Mouse (Mus musculus) frontal cortex, postnatal 25 days (tissue): ENCODE data around the gene Dcdc2a.

Experiments
- DNase-seq, 2 experiments: peaks; one replicate each; pipeline ENCODE4 v3.0.0; 2022; ENCODE audit warnings: low spot score in 2 of 2

Gene Dcdc2a

DNA sequence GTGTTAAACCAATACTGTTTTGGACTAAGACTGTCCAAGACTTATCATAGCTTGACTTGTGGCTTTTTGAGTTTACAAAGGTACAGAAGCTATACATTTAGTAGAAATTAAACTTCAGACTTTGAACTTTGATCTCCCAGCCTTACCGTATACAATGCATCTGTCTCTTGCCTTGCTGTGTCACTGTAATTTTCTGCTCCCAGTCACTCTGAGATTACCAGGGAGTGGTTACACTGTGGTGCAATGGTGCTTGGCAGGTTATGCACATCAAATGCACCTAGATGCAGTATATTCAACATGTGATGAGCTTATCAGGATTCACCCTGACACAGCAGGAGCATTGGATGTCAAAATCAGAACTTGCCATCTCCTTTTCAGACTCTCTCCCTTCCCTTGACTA is 122.0 kb downstream of the Dcdc2a start:
- DNase-seq: no peak

GRCm38 (mm10) chr13:25178236-25179001 is 122.6 kb downstream of the Dcdc2a start:
- DNase-seq: no peak

DNA sequence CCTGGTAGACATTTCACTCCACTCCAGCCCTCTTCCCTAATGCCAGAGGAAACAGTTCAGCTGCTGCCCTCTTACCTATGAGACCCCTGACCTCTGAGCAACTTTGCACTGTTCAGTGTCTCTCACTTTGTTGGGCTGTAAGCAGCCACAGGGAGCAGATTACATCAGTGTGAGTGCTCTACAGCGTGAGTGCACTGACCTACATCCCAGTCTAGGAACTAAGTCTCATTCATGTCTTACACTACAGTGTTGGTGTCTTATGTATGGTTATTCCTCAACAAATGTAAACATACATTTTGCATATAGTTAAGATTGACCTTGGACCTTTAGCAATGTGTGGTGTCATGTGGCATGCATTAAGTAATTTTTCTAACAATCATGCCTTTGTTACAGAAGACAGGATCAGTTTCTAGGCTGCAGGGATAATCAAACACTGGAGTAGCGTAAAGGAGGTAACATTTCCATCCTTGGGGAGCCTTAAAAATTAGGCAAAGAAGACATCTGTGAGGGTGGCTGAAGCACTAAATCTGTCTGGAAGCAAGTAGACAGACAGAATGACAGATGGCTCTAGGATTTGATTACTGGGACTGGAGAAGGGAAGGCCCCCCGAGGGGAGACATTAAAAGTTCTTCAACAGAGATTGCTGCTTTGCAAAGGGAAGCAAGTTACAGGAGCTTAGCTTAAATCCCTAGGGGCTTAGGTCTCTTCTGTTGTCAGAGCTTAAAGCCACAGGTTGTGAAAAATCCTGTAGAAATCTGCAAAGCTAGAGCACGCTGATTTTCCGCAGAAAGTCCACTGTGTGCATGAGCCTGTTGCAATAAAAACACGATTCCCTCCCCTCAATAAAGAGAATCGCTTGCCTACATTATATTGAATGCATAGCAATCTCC is 130.9 kb downstream of the Dcdc2a start:
- no peak for DNase-seq

GRCm38 (mm10) chr13:25187326-25187710 is 131.5 kb downstream of the Dcdc2a start:
- DNase-seq: no peak

GRCm38 (mm10) chr13:25189419-25190144 is 133.8 kb downstream of the Dcdc2a start:
- no peak for DNase-seq

DNA sequence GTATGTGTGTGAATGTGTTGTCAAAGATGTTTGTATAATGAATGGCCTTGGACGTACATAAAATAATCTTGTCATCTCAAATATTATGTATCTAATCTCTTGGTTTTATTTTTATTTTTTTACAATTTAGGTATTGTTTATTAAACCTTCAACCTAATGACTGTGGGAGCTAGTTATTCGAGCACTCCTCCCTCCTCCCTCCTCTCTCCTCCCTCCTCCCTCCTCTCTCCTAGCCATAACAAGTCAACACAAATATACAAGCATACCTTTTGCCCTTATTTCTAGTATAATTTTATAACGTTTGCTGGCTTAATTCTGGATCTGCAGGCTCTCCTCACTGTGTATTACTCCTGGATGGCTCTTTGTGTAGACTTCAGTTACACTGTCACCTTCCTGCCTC is 134.4 kb downstream of the Dcdc2a start:
- DNase-seq: no peak

DNA sequence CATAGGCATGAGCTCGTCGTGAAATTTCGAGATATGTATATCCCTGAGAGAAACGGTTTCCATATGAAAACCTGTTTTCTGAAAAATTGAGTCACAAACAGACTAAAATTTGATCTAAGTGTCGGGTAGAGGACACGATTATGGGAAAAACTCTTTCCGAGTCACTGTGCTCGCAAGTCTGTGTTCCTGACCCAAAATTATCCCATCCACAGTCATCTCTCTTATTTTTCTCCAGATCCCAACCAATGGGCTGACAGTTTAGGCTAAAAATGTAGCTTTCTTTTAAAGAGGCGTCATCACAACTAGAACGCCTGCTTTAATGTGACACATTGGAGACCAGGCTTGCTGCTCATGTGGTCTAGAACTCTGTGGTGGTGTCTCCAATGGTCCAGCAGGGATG is 139.9 kb downstream of the Dcdc2a start:
- DNase-seq: no peak

- DNase-seq: no peak
These were observed 144.1 kb downstream of the Dcdc2a start for GRCm38 (mm10) chr13:25199916-25200315.

- DNase-seq: no peak
These were observed 151.1 kb downstream of the Dcdc2a start for GRCm38 (mm10) chr13:25206950-25207349.

DNA sequence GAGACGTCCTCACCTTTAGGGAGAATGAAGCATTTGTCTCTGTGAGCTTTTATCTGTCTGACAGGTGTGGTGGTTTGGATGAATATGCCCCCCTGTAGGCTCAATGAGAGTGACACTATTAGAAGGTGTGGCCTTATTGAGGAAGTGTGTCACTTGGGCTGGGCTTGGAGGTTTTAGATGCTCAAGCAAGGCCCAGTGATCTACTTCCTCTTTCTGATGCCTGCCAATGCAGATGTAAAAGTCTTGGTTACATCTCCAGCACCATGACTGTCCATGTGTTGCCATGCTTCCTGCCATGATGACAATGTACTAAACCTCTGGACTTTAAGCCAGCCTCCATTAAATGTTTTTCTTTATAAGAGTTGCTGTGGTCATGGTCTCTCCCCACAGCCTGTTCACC is 162.6 kb downstream of the Dcdc2a start:
- DNase-seq: no peak

GRCm38 (mm10) chr13:25220186-25220787 is 164.5 kb downstream of the Dcdc2a start:
- DNase-seq: no peak

DNA sequence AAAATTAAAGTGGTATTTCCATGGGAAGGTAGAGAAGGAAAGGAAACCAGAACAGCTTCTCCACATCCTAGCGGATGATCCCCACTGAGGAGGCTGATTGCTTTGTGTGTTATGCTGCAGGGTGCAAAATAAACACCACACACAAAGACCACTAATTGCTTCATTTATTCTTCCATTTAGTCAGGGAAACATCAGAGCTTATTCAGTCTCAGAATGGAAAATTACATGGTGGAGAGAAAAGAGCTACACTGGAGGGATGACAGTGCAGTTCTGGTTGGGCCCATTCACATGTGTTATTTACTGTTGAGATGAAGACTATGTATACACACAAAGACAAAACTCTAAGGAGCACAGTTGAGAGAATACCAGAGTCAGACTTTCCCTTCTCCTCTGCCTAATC is 196.1 kb downstream of the Dcdc2a start:
- DNase-seq: no peak

GRCm38 (mm10) chr13:25254478-25255263 is 198.9 kb downstream of the Dcdc2a start:
- no peak for DNase-seq

GRCm38 (mm10) chr13:25257608-25258007 is 201.8 kb downstream of the Dcdc2a start:
- DNase-seq: no peak
